Mouse (Mus musculus): ENCODE results near the gene P2ry13. TPM values are rescaled to one million over a fixed set of nuclear protein-coding genes. Genes with fewer than 3 reads are reported as not detected.

The P2ry13 gene
- total and polyA plus RNA-seq, 3 experiments = 0.08 to 1.2 (median 1.2) TPM

GRCm38 (mm10) chr3:59210089-59210488, 593 bp downstream of the P2ry13 start:
- DNase-seq (ENCODE audit: extremely low read depth) = no peak
- no peaks in the 10 kb centered on the region for H3K9me3 ChIP-seq (replicated peaks; ENCODE audit: low read length)
- H3K4me3 ChIP-seq (replicated peaks in 1 of 3; ENCODE audit: low read depth in 2 of 3, low read length in 2 of 3, poor library complexity in 1 of 3) = no peak overlapping the region
- dilution Hi-C loops (cut with MboI; ENCODE audit: extremely low pct_ligation_motif_present, extremely low pct_unique_long_range_greater_than_20kb, low sequenced_read_pairs) = no loop called here
- H3K27ac ChIP-seq (ENCODE audit: insufficient read depth, low read depth) = no peak overlapping the region
- H3K4me1 ChIP-seq (ENCODE audit: control insufficient read depth in 1 of 2, insufficient read depth in 2 of 2) = peaks cover 5 to 54% of the 10 kb centered on the region in 2 experiments; a peak in 3 of 4 replicates
- TF ChIP-seq ZKSCAN1 (IDR thresholded peaks at IDR 0.05; ENCODE audit: borderline replicate concordance, low read depth, low read length) (no peak), ZNF384 (IDR thresholded peaks at IDR 0.05; ENCODE audit: low read depth, low read length) (no peak), MAZ (IDR thresholded peaks at IDR 0.05; ENCODE audit: low read depth, low read length) (no peak), JUND (conservative IDR thresholded peaks at IDR 0.05; ENCODE audit: low read depth, low read length) (no peak), POLR2A (IDR thresholded peaks at IDR 0.05; ENCODE audit: low read depth, low read length) (no peak), POLR2AphosphoS2 (IDR thresholded peaks at IDR 0.05; ENCODE audit: low read depth, low read length) (no peak), GABPA (IDR thresholded peaks at IDR 0.05; ENCODE audit: insufficient replicate concordance, low read depth, low read length) (no peak), MAX (IDR thresholded peaks at IDR 0.05; ENCODE audit: low read length) (no peak), PAX5 (IDR thresholded peaks at IDR 0.05; ENCODE audit: low read length) (no peak), CHD2 (IDR thresholded peaks at IDR 0.05; ENCODE audit: low read length) (no peak), JUN (IDR thresholded peaks at IDR 0.05; ENCODE audit: insufficient read depth, low read depth, low read length) (no peak), HCFC1 (IDR thresholded peaks at IDR 0.05; ENCODE audit: low read depth, low read length) (no peak), KAT2A (IDR thresholded peaks at IDR 0.05; ENCODE audit: insufficient replicate concordance, low read length) (no peak), RCOR1 (conservative IDR thresholded peaks at IDR 0.05; ENCODE audit: low read depth, low read length) (no peak), RAD21 (IDR thresholded peaks at IDR 0.05; ENCODE audit: low read depth, low read length) (no peak), MYC (IDR thresholded peaks at IDR 0.05; ENCODE audit: low read depth, low read length) (no peak), USF1 (IDR thresholded peaks at IDR 0.05; ENCODE audit: low read depth, low read length) (no peak), ETS1 (conservative IDR thresholded peaks at IDR 0.05; ENCODE audit: low read depth, low read length) (no peak), CHD1 (IDR thresholded peaks at IDR 0.05; ENCODE audit: low read depth, low read length) (no peak)
- no peaks in the 10 kb centered on the region for H3K36me3 ChIP-seq (replicated peaks in 1 of 2; ENCODE audit: control insufficient read depth in 1 of 2, insufficient read depth in 1 of 2, low read length in 1 of 2)
- in situ Hi-C loops (cut with MboI; ENCODE audit: low pct_ligation_motif_present, low pct_unique_long_range_greater_than_20kb, low sequenced_read_pairs) = no loop called here
- H3K4me2 ChIP-seq (ENCODE audit: insufficient read depth, low read depth, poor library complexity, severe bottlenecking) = no peak overlapping the region
- H3K79me2 ChIP-seq (replicated peaks; ENCODE audit: control insufficient read depth, extremely low read depth, insufficient read depth, poor library complexity, severe bottlenecking) = no peaks in the 10 kb centered on the region
- H3K9ac ChIP-seq (ENCODE audit: insufficient read depth, low read depth) = no peak overlapping the region
- H3K27me3 ChIP-seq (replicated peaks) = no peaks in the 10 kb centered on the region

DNA sequence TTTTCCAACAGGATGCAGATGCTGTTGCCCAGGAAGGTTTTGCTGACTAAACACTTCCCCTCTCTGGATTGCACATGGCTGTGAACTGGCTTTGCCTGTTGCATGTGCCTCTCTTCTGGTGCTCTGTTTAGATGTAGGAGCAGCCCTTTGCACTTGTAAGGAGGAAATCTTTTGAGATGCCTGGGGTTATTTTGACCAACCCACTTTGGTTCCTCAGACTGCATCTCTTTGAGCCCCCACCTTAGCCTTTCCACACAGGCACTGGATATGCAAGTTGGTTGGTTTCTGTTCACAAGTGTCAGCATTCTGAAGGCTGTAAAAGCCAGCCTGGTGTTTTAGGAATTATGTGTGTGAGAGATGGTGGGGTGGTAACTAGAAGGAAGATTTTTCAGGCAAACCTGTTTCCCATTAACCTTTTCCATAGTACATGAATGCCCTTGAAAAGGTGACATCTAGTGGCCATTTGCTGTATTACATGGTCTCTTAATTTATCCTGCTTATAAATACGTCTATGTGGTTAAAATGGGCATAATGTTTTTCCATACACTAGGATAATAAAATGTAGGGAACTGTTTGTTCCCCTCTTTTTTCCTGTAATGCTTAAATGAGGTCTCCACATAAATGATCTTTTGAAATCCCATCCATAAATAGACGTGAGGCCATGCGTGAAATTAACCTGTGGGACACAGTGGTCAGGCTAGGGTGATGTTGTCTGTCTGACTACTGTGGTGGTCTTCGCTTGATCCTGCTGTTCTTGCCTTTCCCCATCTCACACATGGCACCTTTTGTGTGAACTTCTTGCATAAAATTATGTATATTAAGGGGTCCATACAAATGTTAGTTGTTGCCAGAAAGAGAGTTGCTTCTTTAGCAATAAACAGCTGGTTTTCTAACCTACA, 1.8 kb downstream of the P2ry13 start:
- peak; percentile 68 for DNase-seq (ENCODE audit: extremely low read depth)
- H3K79me2 ChIP-seq (replicated peaks; ENCODE audit: control insufficient read depth, extremely low read depth, insufficient read depth, poor library complexity, severe bottlenecking) = no peaks in the 10 kb centered on the region
- H3K9me3 ChIP-seq (replicated peaks; ENCODE audit: low read length) = no peaks in the 10 kb centered on the region
- H3K27me3 ChIP-seq (replicated peaks) = no peaks in the 10 kb centered on the region
- no peak overlapping the region for H3K4me3 ChIP-seq (replicated peaks in 1 of 3; ENCODE audit: low read depth in 2 of 3, low read length in 2 of 3, poor library complexity in 1 of 3)
- no peak overlapping the region for H3K27ac ChIP-seq (ENCODE audit: insufficient read depth, low read depth)
- peak; percentile 79 for TF ChIP-seq MAFK (IDR thresholded peaks at IDR 0.05; ENCODE audit: insufficient replicate concordance, low read length)
- TF ChIP-seq RAD21 (IDR thresholded peaks at IDR 0.05; ENCODE audit: low read depth, low read length) = peak; percentile 64
- no peak for TF ChIP-seq E2F4 (IDR thresholded peaks at IDR 0.05; ENCODE audit: insufficient replicate concordance, low read depth, low read length)
- no peak for TF ChIP-seq PAX5 (IDR thresholded peaks at IDR 0.05; ENCODE audit: low read length)
- TF ChIP-seq POLR2AphosphoS2 (IDR thresholded peaks at IDR 0.05; ENCODE audit: low read depth, low read length) = no peak
- TF ChIP-seq CTCF (conservative IDR thresholded peaks at IDR 0.05 in 1 of 2, IDR thresholded peaks at IDR 0.05 in 1 of 2; ENCODE audit: low read depth in 2 of 2, low read length in 2 of 2) = peak; percentile 75 to 91
- no peak for TF ChIP-seq POLR2A (IDR thresholded peaks at IDR 0.05; ENCODE audit: low read depth, low read length)
- TF ChIP-seq MAZ (IDR thresholded peaks at IDR 0.05; ENCODE audit: low read depth, low read length) = no peak
- 0 out of 2 replicates have a peak, but pooled peaks have one; percentile 20 for TF ChIP-seq NELFE (IDR thresholded peaks at IDR 0.05; ENCODE audit: low read depth, low read length)
- TF ChIP-seq SMC3 (IDR thresholded peaks at IDR 0.05; ENCODE audit: low read depth, low read length) = peak; percentile 70
- no peak overlapping the region for H3K4me2 ChIP-seq (ENCODE audit: insufficient read depth, low read depth, poor library complexity, severe bottlenecking)
- H3K36me3 ChIP-seq (replicated peaks in 1 of 2; ENCODE audit: control insufficient read depth in 1 of 2, insufficient read depth in 1 of 2, low read length in 1 of 2) = no peaks in the 10 kb centered on the region
- dilution Hi-C loops (cut with MboI; ENCODE audit: extremely low pct_ligation_motif_present, extremely low pct_unique_long_range_greater_than_20kb, low sequenced_read_pairs) = no loop called here
- no peak overlapping the region for H3K9ac ChIP-seq (ENCODE audit: insufficient read depth, low read depth)
- in situ Hi-C loops (cut with MboI; ENCODE audit: low pct_ligation_motif_present, low pct_unique_long_range_greater_than_20kb, low sequenced_read_pairs) = no loop called here
- H3K4me1 ChIP-seq (ENCODE audit: control insufficient read depth in 1 of 2, insufficient read depth in 2 of 2) = peaks cover 5 to 54% of the 10 kb centered on the region in 2 experiments; a peak in 3 of 4 replicates

Measured in CH12.LX (cell line).